ENCODE assay signal across 8 mouse cellular contexts in the genomic region with DNA sequence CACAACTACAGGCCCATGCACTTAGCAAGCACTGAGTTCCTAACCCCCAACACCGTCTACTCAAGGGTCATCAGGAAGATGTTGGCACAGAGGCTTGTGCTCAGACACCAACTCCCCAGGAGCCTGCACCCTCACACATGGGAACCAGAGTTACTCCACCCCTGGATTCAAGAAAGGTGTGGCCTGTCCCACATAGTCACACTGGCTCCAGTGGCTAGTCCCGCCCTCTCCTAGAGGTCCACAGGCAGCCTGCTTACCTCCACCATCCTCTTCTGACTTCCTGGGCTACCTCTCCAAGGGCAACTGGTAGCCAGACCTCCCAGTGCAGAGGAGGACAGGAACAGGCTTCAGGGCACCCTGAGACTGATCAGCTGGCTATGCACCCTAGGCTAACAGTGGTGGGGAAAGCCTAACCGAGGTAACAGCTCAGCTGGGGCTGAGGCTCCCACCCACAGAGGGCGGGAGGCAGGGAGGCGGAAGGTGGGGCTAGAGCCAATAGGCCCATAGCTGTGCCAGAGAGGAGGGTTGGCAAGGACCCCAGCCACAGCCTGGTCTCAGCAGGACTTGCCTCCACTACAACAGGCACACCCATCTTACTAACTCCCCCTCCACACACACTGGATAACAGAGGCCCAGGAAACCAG. TPM values are rescaled to one million over a fixed set of nuclear protein-coding genes. Genes with fewer than 3 reads are reported as not detected.
DNase-seq lines count a peak whose midpoint lies in the region; TF ChIP-seq lines count a peak whose summit lies in the region.

No protein-coding gene starts in this region.

- peak overlapping the region; percentile 48 for H3K4me3 ChIP-seq in erythroblast, embryonic 14.5 days (replicated peaks)
- peak overlapping the region; percentile 39 for H3K4me3 ChIP-seq in layer of hippocampus, adult 2 months

- H3K9me3 ChIP-seq in erythroblast, embryonic 14.5 days (ENCODE audit: control insufficient read depth, low read length): peaks cover 3% of the 10 kb centered on the region

- no peak for TF ChIP-seq CTCF in layer of hippocampus, adult 2 months (conservative IDR thresholded peaks at IDR 0.05)

- peaks cover 86% of the 10 kb centered on the region for H3K36me3 ChIP-seq in erythroblast, embryonic 14.5 days (ENCODE audit: control insufficient read depth)

- H3K27ac ChIP-seq in layer of hippocampus, adult 2 months: peak overlapping the region; percentile 89

- peaks cover 99% of the 10 kb centered on the region for H3K4me1 ChIP-seq in erythroblast, embryonic 14.5 days (ENCODE audit: control insufficient read depth)

- intact Hi-C loops in heart, postnatal 14 days (cut with DNase I): no loop called here

- peak; percentile 97 for DNase-seq in heart, adult 11 months
- DNase-seq in heart, adult 8-10 months (ENCODE audit: low spot score): no peak
- peak; percentile 65 to 81 for DNase-seq in heart, postnatal 14 days
- peak; percentile 39 to 57 for DNase-seq in layer of hippocampus, adult 2 months (ENCODE audit: low spot score in 2 of 2)
- DNase-seq in lung, postnatal 25 days (ENCODE audit: low spot score): peak; percentile 88
- DNase-seq in adipocyte (ENCODE audit: low spot score): no peak
- no peak for DNase-seq in T-cell, adult 2 months (ENCODE audit: low spot score)

- H3K27me3 ChIP-seq in erythroblast, embryonic 14.5 days (ENCODE audit: control insufficient read depth): no peaks in the 10 kb centered on the region

RNA-seq across cellular contexts. Expression of a gene that starts 21.6 kb away (rescaled TPM):
- total RNA-seq in heart, adult 8-10 months (2022): 10 to 100 TPM; 19.4 to 23.4 (median 21.5) TPM
- 9.3 and 11.4 TPM in 2 replicates for polyA plus RNA-seq in erythroblast, embryonic 14.5 days (2012)
- 10 to 100 TPM; 32.1 to 32.4 TPM for total RNA-seq in heart, postnatal 14 days (2021)
- 10 to 100 TPM; 67.8 to 70.1 TPM for total RNA-seq in layer of hippocampus, adult 2 months (2021)

RNA-seq across cellular contexts. Expression of a gene that starts 21.6 kb away (rescaled TPM):
- total RNA-seq in heart, adult 8-10 months (2022): 10 to 100 TPM in 1 of 4 experiments, 1 to 10 TPM in 3; 8.1 to 11.8 (median 8.5) TPM
- polyA plus RNA-seq in erythroblast, embryonic 14.5 days (2012): 16.1 and 20.0 TPM in 2 replicates
- total RNA-seq in heart, postnatal 14 days (2021): 1 to 10 TPM; 8.5 to 9.9 TPM
- total RNA-seq in layer of hippocampus, adult 2 months (2021): 10 to 100 TPM; 13.7 to 16.2 TPM

RNA-seq across cellular contexts. Expression of a gene that starts 29.3 kb away (rescaled TPM):
- not detected for total RNA-seq in heart, adult 8-10 months (2022)
- 0.05 and 0.09 TPM in 2 replicates for polyA plus RNA-seq in erythroblast, embryonic 14.5 days (2012)
- total RNA-seq in heart, postnatal 14 days (2021): not detected
- total RNA-seq in layer of hippocampus, adult 2 months (2021): under 1 TPM; 0.23 to 0.47 TPM

RNA-seq across cellular contexts. Expression of a gene that starts 35.7 kb away (rescaled TPM):
- total RNA-seq in heart, adult 8-10 months (2022): not detected
- not detected in 2 replicates for polyA plus RNA-seq in erythroblast, embryonic 14.5 days (2012)
- total RNA-seq in heart, postnatal 14 days (2021): not detected
- not detected for total RNA-seq in layer of hippocampus, adult 2 months (2021)

RNA-seq across cellular contexts. Expression of a gene that starts 53.8 kb away (rescaled TPM):
- not detected for total RNA-seq in heart, adult 8-10 months (2022)
- not detected in 2 replicates for polyA plus RNA-seq in erythroblast, embryonic 14.5 days (2012)
- total RNA-seq in heart, postnatal 14 days (2021): not detected
- not detected for total RNA-seq in layer of hippocampus, adult 2 months (2021)

Comparison
In these comparisons a context has a peak if more than half of its experiments do, and no peak if none do; other contexts are left out.
1. DNase-seq: peak in heart, adult 11 months (single experiment), heart, postnatal 14 days (2 of 2), layer of hippocampus, adult 2 months (2 of 2) and lung, postnatal 25 days (single experiment); none in heart, adult 8-10 months (single experiment), adipocyte (single experiment) and T-cell, adult 2 months (single experiment).